Mouse (Mus musculus): ENCODE results near the gene Actb.

Gene Actb

DNA sequence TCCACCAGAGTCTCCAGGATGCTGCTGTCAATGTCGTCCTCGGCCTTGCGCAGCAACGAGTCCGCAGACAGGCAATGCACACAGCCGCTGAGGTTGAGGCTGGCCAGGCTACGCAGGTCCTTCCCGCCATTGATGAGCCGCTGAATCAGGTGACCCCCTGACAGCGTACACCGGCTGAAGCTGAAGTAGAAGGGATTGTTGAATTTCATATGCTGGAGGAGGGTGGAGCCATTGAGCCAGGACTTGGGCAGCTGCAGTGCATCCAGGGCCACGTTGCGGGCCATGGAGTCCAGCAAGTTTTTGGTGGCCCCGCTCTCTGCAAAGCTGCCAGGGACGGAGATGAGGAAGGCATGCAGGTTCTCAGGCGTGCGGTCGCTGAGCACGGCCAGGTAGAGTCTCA, 20.4 kb downstream of the Actb start:
- in situ Hi-C loops (cut with MboI; ENCODE audit: unreplicated experiment in 2 of 2) = loop anchor here (5.0 to 10.0 kb wide), 3 partner anchors 46 to 419 kb away; no protein-coding TSS in a partner anchor

DNA sequence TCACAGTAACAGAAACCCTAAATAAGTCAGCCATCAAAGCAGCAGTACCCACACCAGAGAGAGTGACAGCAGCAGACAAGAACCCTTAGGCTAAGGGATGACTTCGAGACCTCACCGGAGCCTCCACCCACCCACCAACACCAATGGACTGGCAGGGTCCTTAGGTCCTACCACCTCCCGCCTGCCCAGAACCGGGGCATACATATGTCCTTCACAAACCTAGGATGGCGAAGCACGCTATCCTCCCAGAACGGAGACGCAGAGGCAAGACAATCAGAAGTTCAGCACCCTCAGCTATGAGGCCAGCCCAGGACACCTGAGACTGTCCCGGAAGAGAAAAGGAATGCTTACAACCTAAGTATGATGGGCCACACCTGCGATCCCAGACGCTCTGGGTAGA, 24.1 kb downstream of the Actb start:
- in situ Hi-C loops (cut with MboI; ENCODE audit: unreplicated experiment in 2 of 2) = loop anchor here (5.0 to 10.0 kb wide), 3 partner anchors 155 to 422 kb away; no protein-coding TSS in a partner anchor

DNA sequence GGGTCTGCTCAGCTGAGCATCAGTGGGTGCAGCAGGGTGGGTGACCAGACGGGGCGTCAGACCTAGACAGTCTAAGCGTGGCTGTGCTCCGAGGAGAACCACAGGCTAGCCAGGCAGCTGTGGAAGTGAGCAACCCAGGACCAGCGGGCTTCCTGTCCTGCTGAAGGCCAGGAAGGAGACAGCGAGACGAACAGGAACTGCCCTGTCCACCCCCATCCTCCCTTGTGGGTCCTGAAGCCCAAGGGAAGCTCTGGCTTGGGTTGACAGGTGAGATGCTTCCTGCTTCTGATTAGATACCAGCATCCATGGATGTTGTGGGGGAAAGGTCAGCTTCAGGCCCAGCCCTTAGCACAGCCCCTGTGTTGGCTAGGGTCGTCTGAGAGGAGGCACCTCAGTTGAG, 24.6 kb downstream of the Actb start:
- in situ Hi-C loops (cut with MboI; ENCODE audit: unreplicated experiment in 2 of 2) = loop anchor here (5.0 to 10.0 kb wide), 3 partner anchors 155 to 423 kb away; no protein-coding TSS in a partner anchor

DNA sequence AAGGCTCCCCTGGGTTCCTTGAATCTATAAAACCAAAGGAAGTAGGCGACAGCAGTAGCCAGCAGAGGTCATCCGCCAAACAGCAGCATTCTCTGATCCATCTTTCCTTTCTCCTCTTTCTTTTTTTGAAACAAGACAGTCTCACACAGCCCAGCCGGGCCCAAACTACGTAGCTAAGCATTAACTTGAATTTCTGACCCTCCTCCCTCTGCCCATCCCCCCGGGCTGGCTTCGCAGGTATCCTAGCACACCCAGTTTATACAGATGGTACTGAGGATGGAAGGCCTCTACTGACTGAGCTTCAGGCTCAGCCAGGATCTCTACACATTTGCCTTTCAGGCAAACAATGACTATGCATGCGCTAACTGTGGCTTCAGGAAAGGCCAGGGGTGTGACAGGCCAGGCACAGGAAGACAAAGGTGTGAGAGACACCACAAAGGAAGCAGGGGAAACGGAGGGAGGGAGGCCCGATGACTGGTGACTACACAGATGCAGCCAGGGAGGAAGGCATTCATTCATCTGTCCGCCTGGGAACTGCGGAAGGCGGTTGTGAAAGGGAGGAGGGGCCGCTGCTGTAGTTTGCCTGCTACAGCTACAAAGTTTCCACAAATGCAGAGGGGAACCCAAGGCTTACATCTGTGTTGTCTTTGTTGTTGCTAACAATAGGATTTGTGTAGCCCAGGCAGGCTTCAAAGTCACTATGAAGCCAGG, 25.6 kb downstream of the Actb start:
- in situ Hi-C loops (cut with MboI; ENCODE audit: unreplicated experiment in 2 of 2) = loop anchor here (5.0 to 10.0 kb wide), 3 partner anchors 156 to 424 kb away; no protein-coding TSS in a partner anchor

DNA sequence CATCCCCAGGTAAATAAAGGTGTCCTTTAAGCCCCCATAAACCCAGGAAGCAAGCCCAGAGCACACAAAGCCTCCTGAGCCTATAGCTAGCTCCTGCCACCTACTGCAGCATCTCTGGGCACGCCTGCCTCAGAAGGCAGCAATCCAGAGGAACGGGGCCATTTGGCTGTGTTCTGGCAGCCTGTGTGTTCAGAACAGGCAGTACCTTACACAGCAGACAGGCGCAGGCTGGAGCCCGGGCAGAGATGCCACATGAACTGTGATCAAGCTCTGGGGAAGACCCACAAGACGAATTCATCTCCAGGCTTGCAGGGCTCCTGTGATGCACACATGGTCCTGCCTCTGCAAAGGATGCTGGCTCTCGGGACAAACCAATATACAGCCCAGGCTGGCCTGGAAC, 26.3 kb downstream of the Actb start:
- in situ Hi-C loops (cut with MboI; ENCODE audit: unreplicated experiment in 2 of 2) = loop anchor here (5.0 to 10.0 kb wide), 3 partner anchors 157 to 425 kb away; no protein-coding TSS in a partner anchor

DNA sequence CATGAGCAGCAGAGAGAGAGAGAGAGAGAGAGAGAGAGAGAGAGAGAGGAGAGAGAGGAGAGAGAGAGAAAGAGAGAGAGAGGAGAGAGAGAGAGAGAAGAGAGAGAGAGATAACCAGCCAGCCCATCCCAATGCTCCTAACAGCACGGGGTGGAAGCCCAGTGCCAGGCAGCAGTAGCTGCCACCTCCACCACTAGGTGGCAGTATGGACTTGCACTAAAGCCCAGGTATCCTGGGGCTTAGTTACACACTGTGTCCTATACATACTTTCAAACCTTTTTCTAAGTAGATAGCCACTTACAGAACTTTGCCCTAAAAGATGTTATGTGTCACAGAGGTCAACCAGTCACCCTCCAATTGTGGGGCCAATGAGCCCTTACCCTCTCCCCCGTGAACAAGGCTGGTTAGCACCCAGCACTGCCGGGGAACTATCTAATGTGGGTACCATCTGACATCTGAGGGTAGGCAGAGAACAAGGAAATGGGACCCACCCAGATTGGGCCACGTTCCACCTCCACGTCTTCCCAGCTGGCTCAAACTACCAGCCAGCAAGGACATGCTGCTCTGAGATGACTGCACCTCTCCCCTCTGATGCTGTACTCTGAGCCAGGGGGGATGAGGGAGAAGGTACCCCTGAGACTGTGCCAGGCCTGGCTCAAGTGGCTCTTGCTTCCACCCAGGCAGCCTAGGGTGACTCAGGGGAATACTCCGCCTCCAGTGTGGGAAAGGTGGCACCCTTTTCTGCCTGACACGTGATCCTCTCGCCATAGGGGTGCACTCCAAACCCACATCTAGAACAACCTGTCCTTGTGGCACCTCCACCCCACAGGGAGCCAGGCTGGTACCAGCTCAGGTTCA, 27.0 kb downstream of the Actb start:
- in situ Hi-C loops (cut with MboI; ENCODE audit: unreplicated experiment in 2 of 2) = loop anchor here (5.0 to 10.0 kb wide), 6 partner anchors 155 to 425 kb away; no protein-coding TSS in a partner anchor

DNA sequence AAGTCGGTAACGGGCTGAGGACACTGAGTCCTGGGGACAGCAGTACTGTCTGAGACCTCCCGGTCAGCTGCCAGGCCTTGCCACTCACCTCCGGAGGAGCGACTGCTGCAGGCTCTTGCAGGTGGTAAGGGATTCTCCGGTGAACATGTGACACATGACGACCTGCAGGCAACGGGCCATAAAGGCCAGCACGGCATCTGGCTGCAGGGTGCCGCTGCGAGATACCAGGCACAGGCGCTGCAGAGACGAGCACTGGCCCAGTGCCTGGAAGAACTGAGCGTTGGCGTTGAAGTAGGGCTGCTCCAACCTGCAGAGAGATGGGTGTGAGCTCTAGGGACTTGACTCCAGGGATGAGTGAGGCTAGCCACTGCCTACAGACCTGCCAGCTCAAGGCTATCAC, 28.0 kb downstream of the Actb start:
- in situ Hi-C loops (cut with MboI; ENCODE audit: unreplicated experiment in 2 of 2) = loop anchor here (5.0 to 10.0 kb wide), 3 partner anchors 154 to 374 kb away; no protein-coding TSS in a partner anchor

DNA sequence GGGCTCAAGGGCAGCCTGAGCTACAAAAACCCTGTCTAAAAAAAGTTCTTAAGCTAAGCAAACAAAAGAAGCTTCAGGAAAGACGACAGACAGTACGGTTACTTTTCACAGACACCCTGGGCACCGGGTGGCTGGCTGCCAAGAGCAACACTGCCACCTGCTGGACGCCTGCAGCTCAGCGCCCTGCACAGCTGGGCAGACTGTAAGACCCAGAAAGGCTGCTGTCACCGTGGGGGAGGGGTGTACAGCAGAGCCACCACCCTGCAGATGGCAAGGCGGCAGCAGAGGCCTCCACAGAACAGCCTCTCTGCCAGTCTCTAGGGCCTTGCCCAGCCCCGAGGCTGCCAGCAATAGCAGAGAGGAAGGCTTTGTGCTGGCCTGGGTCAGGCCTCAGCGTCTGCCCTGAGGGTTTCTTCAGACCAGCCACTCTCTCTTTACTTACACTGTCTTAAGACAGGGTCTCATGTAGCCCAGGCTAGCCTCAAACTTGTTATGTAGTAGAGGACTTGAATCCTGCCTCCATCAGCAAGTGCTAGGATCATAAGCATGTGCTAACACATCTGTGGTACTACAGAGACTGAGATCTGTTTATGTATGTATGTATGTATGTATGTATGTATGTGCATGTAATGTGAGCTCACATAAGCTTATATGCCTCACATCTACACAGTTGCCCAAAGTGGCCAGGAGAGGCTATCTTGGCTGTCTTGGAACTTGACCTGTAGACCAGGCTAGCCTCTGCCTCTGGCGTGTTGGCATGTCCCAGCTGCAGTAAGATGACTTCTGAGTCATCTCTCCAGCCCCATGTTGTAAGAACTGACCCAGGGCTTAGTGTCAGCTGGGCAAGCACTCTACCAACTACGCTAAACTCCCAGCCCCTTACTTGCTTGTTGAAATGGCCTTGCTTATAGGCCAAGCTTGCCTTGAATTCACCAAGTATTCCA, 28.9 kb downstream of the Actb start:
- in situ Hi-C loops (cut with MboI; ENCODE audit: unreplicated experiment in 2 of 2) = loop anchor here (5.0 to 10.0 kb wide), 3 partner anchors 153 to 373 kb away; no protein-coding TSS in a partner anchor

DNA sequence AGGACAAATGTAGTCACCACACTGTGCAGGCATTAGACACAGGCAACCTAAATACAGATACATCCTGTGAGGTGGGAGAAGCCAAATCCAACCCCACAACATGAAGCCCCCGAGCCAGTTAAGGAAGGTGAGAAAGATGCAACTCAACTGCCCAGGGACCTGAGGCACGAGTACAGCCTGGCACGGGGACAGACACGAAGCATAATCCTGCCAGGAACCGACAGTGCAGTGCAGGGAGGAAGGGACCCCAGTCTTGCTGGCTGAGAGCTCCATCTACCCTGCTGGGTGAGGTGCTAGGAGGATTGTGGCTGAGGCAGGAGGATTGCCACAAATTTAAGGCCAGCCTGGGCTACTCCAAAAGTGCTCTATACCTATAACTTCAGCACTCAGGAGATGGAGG, 29.7 kb downstream of the Actb start:
- in situ Hi-C loops (cut with MboI; ENCODE audit: unreplicated experiment in 2 of 2) = loop anchor here (5.0 to 10.0 kb wide), 3 partner anchors 152 to 372 kb away; no protein-coding TSS in a partner anchor

DNA sequence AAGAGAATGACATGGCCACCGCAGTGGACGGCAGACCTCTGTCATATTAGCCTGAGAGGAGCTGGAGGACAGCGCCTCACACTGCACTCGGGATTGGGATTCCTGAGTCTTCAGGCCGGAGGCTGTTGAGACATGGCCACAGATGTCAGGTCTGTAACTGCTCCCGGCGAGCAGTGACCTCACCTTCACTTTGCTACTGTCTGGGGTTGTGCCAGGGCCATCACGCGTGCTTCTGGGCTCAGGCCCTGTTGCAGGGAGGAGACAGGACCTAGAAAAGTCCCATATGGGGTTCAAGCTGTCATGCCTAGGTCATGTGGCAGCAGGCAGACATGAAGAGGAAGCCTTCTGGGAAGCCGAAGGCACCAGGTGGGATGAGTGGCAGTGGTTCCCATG, 31.0 kb downstream of the Actb start:
- in situ Hi-C loops (cut with MboI; ENCODE audit: unreplicated experiment in 2 of 2) = loop anchor here (5.0 to 10.0 kb wide), 3 partner anchors 151 to 371 kb away; no protein-coding TSS in a partner anchor

DNA sequence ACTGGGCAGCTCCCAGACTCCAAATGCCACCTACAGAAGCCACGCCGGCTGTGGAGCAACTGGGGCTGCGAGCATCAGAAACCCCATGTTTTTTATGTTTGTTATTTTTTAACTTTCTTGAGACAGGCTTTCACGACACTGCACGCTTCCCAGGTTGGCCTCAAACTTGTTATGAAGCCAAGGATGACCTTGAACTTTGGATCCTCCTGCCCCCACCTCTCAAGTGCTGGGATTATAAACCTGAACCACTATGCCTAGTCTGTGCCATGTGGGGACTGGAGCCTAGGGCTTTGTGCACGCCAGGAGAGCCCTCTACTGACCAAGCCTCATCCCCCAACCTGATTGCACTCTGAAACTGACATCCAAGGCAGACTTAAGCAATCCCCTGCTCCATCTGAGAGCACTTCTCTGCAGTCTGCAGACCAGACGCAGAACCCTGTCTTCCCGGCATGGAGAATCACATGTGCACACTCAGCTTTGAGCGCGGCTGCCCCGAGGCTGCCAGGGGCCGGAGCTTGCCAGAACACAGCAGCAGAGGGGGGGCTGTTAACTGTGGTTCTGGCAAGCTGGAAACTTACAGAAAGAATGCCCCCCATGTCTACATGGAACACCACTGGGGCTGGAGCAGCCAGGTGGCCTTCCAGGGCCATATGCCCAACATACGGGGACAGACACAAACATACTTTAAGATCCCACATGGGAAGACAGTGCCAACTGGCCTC, 31.6 kb downstream of the Actb start:
- in situ Hi-C loops (cut with MboI; ENCODE audit: unreplicated experiment in 2 of 2) = loop anchor here (5.0 to 10.0 kb wide), 4 partner anchors 150 to 373 kb away; no protein-coding TSS in a partner anchor

DNA sequence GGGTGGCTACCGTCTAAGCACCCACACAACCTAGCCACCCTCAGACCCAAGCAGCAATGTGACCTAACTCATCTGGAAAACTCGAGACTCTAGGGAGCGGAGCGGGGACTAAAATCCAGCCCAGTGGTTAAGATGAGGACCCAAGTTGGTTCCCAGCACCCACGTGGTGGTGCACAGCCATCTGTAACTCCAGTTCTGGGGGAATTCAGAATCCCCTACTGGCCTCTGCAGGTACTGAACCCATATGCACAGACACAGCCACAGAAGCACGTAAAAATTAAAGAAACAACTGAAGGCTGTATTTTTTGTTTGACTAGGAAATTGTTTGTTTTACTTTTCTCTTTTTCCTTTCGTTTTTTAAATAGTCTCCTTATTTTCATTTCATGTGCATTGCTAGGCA, 32.8 kb downstream of the Actb start:
- in situ Hi-C loops (cut with MboI; ENCODE audit: unreplicated experiment in 2 of 2) = loop anchor here (5.0 to 10.0 kb wide), 3 partner anchors 149 to 371 kb away; no protein-coding TSS in a partner anchor

DNA sequence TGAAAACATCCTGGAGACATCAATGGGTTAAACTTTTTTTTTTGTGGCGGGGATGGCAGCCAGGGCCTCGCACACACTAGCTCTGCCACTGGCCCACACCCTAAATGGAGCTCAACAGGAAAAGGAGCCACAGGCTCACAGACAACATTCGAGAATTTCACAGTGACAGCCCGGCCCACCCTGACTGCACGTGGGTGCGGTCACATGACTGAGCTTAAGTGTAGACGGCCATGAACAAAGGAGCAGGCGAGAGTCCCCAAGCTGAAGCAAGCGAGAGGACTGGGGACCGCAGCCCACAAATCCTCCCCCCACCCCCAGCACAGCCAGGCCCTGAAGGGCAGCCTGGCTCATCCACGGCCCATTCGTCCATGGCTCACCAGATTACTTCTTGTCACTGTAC, 34.8 kb downstream of the Actb start:
- in situ Hi-C loops (cut with MboI; ENCODE audit: unreplicated experiment in 2 of 2) = loop anchor here (5.0 to 10.0 kb wide), 3 partner anchors 147 to 369 kb away; no protein-coding TSS in a partner anchor

DNA sequence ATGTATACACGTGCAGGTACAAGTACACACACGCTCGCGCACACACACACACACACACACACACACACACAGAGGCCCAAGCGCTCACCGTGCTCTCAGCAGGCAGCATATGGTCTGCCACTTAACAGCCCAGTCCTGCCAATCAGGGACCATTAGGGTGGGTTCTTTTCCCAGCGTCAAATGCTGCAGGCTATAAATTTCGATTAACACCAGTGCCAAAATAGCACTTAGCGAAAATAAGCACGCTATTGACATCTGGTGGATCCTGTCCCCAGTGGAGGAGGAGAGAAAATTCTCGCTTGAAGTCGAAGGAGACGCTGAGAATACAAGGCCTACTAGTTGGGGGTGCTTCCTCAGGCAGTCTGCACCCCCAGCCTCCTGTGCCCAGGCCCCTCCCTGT, 37.1 kb downstream of the Actb start:
- in situ Hi-C loops (cut with MboI; ENCODE audit: unreplicated experiment in 2 of 2) = no loop called here

DNA sequence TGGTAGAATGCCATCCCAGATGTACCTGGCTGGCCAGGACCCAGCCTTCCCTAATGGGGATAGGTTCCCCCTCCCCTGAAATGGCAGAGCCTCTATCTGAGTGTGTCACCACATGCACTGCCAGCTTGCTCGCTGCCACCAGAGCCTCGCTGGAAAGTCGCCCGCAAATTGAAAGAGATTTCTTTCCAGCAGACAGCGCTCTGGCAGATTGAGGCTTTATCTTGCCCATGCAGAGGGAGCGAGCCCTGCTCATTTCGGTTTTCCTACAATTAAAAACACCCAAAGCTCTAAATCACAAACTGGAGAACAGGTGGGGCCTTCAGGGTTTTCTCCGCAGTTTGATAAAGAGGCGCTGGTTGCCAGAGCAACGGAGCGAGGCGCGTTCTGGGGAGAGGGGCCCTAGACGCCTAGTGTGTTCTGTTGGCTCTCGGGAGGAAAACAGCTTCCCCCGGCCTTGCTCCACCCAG, 48.8 kb downstream of the Actb start:
- in situ Hi-C loops (cut with MboI; ENCODE audit: unreplicated experiment in 2 of 2) = loop anchor here in 1 of 2 experiments (10.0 kb wide), 1 partner anchor 263 kb away; no protein-coding TSS in a partner anchor

DNA sequence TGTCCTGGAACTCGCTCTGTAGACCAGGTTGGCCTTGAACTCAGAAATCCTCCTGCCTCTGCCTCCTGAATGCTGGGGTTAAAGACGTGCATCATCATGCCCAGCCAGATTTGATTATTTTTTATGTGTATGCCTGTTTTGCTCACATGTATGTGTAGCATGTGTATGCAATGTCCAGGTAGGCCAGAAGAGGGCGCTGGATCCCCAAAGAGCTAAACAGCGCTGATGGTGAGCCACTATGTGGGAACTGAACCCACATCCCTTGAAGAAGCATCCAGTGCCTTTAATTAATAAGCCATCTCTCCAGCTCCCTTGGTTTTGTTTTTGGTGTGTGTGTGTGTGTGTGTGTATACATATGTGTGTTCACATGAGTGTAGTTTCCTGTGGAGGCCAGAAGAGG, 50.1 kb downstream of the Actb start:
- in situ Hi-C loops (cut with MboI; ENCODE audit: unreplicated experiment in 2 of 2) = loop anchor here in 1 of 2 experiments (10.0 kb wide), 1 partner anchor 262 kb away; no protein-coding TSS in a partner anchor

DNA sequence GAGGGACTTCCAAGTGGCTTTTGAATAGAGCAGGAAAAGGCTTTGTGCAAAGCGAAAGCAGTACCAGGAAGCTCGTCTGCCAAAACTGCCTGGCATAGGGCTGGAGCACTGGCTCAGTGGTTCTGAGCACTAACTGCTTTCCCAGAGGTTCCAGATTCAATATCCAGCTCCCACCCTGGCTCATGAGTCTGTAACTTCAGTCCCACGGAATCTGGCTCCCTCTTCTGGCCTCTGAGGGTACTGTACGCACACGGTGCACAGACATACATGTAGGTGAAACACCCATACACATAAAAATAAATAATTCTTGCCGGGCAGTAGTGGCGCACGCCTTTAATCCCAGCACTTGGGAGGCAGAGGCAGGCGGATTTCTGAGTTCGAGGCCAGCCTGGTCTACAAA, 51.7 kb downstream of the Actb start:
- in situ Hi-C loops (cut with MboI; ENCODE audit: unreplicated experiment in 2 of 2) = loop anchor here in 1 of 2 experiments (10.0 kb wide), 1 partner anchor 260 kb away; no protein-coding TSS in a partner anchor

DNA sequence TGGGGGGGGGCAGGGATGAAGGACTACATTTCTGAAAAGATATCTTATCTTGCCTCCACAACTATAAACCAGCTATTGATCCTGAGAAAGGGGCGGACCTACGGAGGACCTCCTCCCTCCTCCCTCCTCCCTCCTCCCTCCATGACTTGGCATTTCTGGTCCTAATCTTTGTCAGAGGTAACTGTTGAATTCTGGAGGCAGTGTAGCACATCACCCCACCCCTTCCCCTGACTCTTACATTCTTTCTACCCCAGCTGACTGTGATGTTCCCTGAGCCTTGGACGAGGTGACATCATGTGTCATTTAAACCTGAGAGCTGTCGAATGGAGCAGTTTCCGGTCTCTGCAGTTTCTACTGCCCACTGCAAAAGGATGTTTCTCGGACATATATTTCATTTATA, 53.0 kb downstream of the Actb start:
- in situ Hi-C loops (cut with MboI; ENCODE audit: unreplicated experiment in 2 of 2) = loop anchor here in 1 of 2 experiments (10.0 kb wide), 1 partner anchor 259 kb away; no protein-coding TSS in a partner anchor
